Mouse (Mus musculus) embryonic facial prominence, embryonic 14.5 days (tissue): ENCODE measurements around the gene Myh13. TPM values are rescaled to one million over a fixed set of nuclear protein-coding genes. Genes with fewer than 3 reads are reported as not detected.

Source experiments
- ATAC-seq: fragments of 200-750 bp; cut with Nextera tagmentation; 2 replicates; pipeline ENCODE4 v1.8.0; 2017; ENCODE audit warnings: low read depth, moderate number of reproducible peaks, moderate TSS enrichment
- DNase-seq: peaks from one replicate; pipeline ENCODE4 v3.0.0-alpha.2; 2015; ENCODE audit warnings: low spot score
- H3K27ac ChIP-seq: fragments of 300-500 bp; sonication (generic); replicated peaks from 2 replicates; pipeline ENCODE4 v1.5.1; 2014; ENCODE audit warnings: low read depth, mild to moderate bottlenecking, low read length, moderate library complexity
- H3K27me3 ChIP-seq: fragments of 300-500 bp; sonication (generic); replicated peaks from 2 replicates; pipeline ENCODE4 v1.6.1; 2014; ENCODE audit warnings: low read length; ENCODE audit not compliant: control insufficient read depth, insufficient read depth
- H3K36me3 ChIP-seq: fragments of 300-500 bp; sonication (generic); 2 replicates; pipeline ENCODE4 v1.6.1; 2014; ENCODE audit warnings: low read length, mixed read lengths; ENCODE audit not compliant: control insufficient read depth, insufficient read depth
- H3K4me1 ChIP-seq: fragments of 300-500 bp; sonication (generic); 2 replicates; pipeline ENCODE4 v1.6.1; 2014; ENCODE audit warnings: antibody characterized with exemption, low read length; ENCODE audit not compliant: control insufficient read depth, insufficient read depth
- H3K4me2 ChIP-seq: fragments of 300-500 bp; sonication (generic); 2 replicates; pipeline ENCODE4 v1.6.1; 2014; ENCODE audit warnings: low read depth, mild to moderate bottlenecking, low read length, moderate library complexity, mixed read lengths
- H3K4me3 ChIP-seq: fragments of 300-500 bp; sonication (generic); 2 replicates; pipeline ENCODE4 v1.5.1; 2014; ENCODE audit warnings: low read depth, mild to moderate bottlenecking, low read length
- H3K9ac ChIP-seq: fragments of 300-500 bp; sonication (generic); 2 replicates; pipeline ENCODE4 v1.6.1; 2014; ENCODE audit warnings: low read depth, mild to moderate bottlenecking, low read length, moderate library complexity, mixed read lengths
- H3K9me3 ChIP-seq: fragments of 300-500 bp; sonication (generic); 2 replicates; pipeline ENCODE4 v1.6.1; 2016; ENCODE audit warnings: low read length; ENCODE audit not compliant: control insufficient read depth
- WGBS: fragments of 180-500 bp; shearing (Covaris S2); extraction: QIAGEN DNeasy Blood & Tissue Kit; methylation state at CpG from one replicate; pipeline ENCODE4 v1.1.7; 2014; 5-methylcytosine and 5-hydroxymethylcytosine counted together
- polyA plus RNA-seq: library from polyadenylated mRNA; unstranded; fragments of >200 nt; fragmentation: Nextera tagmentation; extraction: Ambion mirVana; gene quantifications from 2 replicates; pipeline ENCODE4 v1.2.1, GENCODE M21; 2014

Gene Myh13
- polyA plus RNA-seq, 1 experiment from 2014 or later = 0.39 TPM

DNA sequence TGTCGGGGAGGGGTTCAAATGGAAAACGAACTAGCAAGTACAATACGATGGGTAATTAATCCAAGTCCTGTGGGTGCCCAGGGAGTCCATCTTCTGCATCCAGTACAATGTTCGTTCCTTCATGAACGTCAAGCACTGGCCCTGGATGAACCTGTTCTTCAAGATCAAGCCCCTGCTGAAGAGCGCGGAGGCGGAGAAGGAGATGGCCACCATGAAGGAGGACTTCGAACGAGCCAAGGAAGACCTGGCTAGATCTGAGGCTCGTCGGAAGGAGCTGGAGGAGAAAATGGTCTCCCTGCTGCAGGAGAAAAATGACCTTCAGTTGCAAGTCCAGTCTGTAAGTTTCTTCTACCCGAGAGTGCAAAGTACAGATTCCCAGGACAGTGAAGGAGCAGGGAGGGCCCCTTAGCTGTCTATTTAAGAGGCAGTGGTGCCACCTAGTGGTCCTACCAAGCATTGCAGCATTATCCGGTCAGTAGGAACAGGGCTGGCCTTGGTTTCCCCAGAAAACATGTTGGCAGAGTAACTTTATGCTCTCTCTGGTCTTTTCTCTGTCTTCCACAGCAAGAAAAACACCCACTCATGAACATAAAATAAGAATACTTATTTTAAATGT is 28.8 kb downstream of the Myh13 start:
- H3K27ac ChIP-seq = no peak overlapping the region
- no peaks in the 10 kb centered on the region for H3K9me3 ChIP-seq
- DNase-seq (peak; percentile 88), ATAC-seq (peak; percentile 81)
- H3K4me2 ChIP-seq = peak overlapping the region; percentile 39; the same call in 1 of the 2 replicates
- no peaks in the 10 kb centered on the region for H3K36me3 ChIP-seq
- H3K9ac ChIP-seq = no peak overlapping the region
- H3K4me3 ChIP-seq = no peak overlapping the region
- no peaks in the 10 kb centered on the region for H3K4me1 ChIP-seq
- WGBS = 51% methylated on average over 14 of the region's 14 CpGs
- no peaks in the 10 kb centered on the region for H3K27me3 ChIP-seq

DNA sequence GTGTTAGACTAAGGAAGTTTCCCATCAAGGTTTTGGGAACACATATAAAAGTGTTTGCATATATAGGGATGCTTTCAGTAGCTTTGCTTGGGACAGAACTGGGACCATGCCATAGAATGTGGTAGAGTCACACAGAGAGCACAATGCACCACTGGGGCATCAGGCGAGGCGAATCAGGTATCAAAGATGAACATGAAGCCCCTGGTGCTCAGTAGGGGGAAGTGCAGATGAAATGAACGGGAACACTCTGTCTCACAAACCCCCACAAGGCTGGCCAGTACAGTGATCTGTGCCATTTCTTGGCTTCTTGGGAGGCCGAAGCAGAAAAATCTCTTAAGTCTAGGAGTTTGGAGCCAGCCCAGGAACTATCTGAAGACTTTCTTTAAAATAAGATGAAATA is 31.6 kb downstream of the Myh13 start:
- ATAC-seq (no peak), DNase-seq (no peak)
- Histone ChIP-seq H3K36me3 (no peaks in the 10 kb centered on the region), H3K9ac (no peak overlapping the region), H3K4me1 (no peaks in the 10 kb centered on the region), H3K4me3 (no peak overlapping the region), H3K4me2 (no peak overlapping the region), H3K27me3 (no peaks in the 10 kb centered on the region), H3K9me3 (no peaks in the 10 kb centered on the region), H3K27ac (no peak overlapping the region)
- WGBS = 56% methylated on average over 4 of the region's 4 CpGs

DNA sequence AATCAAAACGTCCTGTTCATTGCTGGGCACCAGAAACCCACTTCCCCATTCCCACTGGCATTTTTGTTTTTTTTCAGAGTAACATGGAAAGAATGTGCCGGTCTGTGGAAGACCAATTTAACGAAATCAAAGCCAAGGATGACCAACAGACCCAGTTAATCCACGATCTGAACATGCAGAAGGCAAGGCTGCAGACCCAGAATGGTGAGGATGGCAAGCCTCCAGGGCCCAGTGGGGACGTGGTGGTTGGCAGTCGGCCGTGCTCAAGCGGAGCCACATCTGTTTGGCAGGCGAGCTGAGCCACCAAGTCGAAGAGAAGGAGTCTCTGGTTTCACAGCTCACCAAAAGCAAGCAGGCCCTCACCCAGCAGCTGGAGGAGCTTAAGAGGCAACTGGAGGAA is 36.6 kb downstream of the Myh13 start:
- no peak overlapping the region for H3K27ac ChIP-seq
- peak; percentile 57 for ATAC-seq

GRCm38 (mm10) chr11:67362236-67362635 is 40.8 kb downstream of the Myh13 start:
- no peaks in the 10 kb centered on the region for H3K36me3 ChIP-seq
- no peak overlapping the region for H3K27ac ChIP-seq
- H3K27me3 ChIP-seq = no peaks in the 10 kb centered on the region
- WGBS = 57% methylated on average over 3 of the region's 3 CpGs
- ATAC-seq = no peak
- H3K4me3 ChIP-seq = no peak overlapping the region
- peak; percentile 25 for DNase-seq
- no peak overlapping the region for H3K4me2 ChIP-seq
- 0 out of 2 replicates have a peak, but pooled peaks cover 3% of the 10 kb centered on the region for H3K4me1 ChIP-seq
- H3K9me3 ChIP-seq = no peaks in the 10 kb centered on the region
- no peak overlapping the region for H3K9ac ChIP-seq

More for the DNA sequence above, 36.6 kb downstream of the Myh13 start:
- Histone ChIP-seq H3K4me3 (no peak overlapping the region), H3K4me1 (0 out of 2 replicates have a peak, but pooled peaks cover 3% of the 10 kb centered on the region), H3K36me3 (no peaks in the 10 kb centered on the region), H3K9ac (no peak overlapping the region), H3K27me3 (no peaks in the 10 kb centered on the region), H3K4me2 (no peak overlapping the region), H3K9me3 (no peaks in the 10 kb centered on the region)
- DNase-seq = peak; percentile 77
- 53% methylated on average over 10 of the region's 10 CpGs for WGBS

DNA sequence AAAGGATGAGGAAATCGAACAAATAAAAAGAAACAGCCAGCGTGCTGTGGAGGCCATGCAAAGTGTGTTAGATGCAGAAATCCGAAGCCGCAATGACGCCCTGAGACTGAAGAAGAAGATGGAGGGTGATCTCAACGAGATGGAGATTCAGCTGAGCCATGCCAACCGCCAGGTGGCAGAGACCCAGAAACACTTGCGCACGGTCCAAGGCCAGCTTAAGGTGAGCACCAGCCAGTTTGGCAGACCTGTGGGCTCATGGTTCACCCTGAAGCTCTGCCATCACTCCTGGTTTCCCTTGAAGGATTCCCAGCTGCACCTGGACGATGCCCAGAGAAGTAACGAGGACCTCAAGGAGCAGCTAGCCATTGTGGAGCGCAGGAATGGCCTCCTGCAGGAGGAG is 43.1 kb downstream of the Myh13 start:
- no peak for ATAC-seq

GRCm38 (mm10) chr11:67364986-67365721 is 43.7 kb downstream of the Myh13 start:
- ATAC-seq = no peak
- WGBS = 87% methylated on average over 14 of the region's 14 CpGs
- no peak overlapping the region for H3K27ac ChIP-seq

More for the DNA sequence above, 43.1 kb downstream of the Myh13 start:
- Histone ChIP-seq H3K4me2 (no peak overlapping the region), H3K9ac (no peak overlapping the region), H3K27me3 (no peaks in the 10 kb centered on the region), H3K4me1 (no peaks in the 10 kb centered on the region), H3K36me3 (no peaks in the 10 kb centered on the region), H3K4me3 (no peak overlapping the region), H3K9me3 (no peaks in the 10 kb centered on the region), H3K27ac (no peak overlapping the region)
- no peak for DNase-seq
- 88% methylated on average over 12 of the region's 12 CpGs for WGBS

GRCm38 (mm10) chr11:67366936-67367335 is 45.5 kb downstream of the Myh13 start:
- Histone ChIP-seq H3K9ac (no peak overlapping the region), H3K27me3 (no peaks in the 10 kb centered on the region), H3K9me3 (no peaks in the 10 kb centered on the region), H3K27ac (no peak overlapping the region), H3K36me3 (no peaks in the 10 kb centered on the region), H3K4me3 (no peak overlapping the region), H3K4me1 (no peaks in the 10 kb centered on the region), H3K4me2 (no peak overlapping the region)
- WGBS = 65% methylated on average over 9 of the region's 9 CpGs
- DNase-seq (peak; percentile 9), ATAC-seq (no peak)

More at GRCm38 (mm10) chr11:67364986-67365721, 43.7 kb downstream of the Myh13 start:
- Histone ChIP-seq H3K9me3 (no peaks in the 10 kb centered on the region), H3K9ac (no peak overlapping the region), H3K4me1 (no peaks in the 10 kb centered on the region), H3K27me3 (no peaks in the 10 kb centered on the region), H3K4me3 (no peak overlapping the region), H3K4me2 (no peak overlapping the region), H3K36me3 (no peaks in the 10 kb centered on the region)
- DNase-seq = no peak

GRCm38 (mm10) chr11:67373333-67373732 is 51.9 kb downstream of the Myh13 start:
- DNase-seq = peak; percentile 41
- WGBS = 61% methylated on average over 2 of the region's 2 CpGs
- ATAC-seq = no peak

More at GRCm38 (mm10) chr11:67373333-67373732, 51.9 kb downstream of the Myh13 start:
- Histone ChIP-seq H3K27ac (no peak overlapping the region), H3K36me3 (no peaks in the 10 kb centered on the region), H3K4me1 (no peaks in the 10 kb centered on the region), H3K27me3 (no peaks in the 10 kb centered on the region), H3K4me2 (no peak overlapping the region), H3K4me3 (no peak overlapping the region), H3K9ac (no peak overlapping the region), H3K9me3 (no peaks in the 10 kb centered on the region)
